Mouse (Mus musculus): ENCODE data around the gene Ppp1r27. TPM values are rescaled to one million over a fixed set of nuclear protein-coding genes. Genes with fewer than 3 reads are reported as not detected.
A peak's percentile ranks its signal among the peaks of the same experiment; 100 is the strongest.

The Ppp1r27 gene
- polyA plus RNA-seq, 1 experiment = not detected

DNA sequence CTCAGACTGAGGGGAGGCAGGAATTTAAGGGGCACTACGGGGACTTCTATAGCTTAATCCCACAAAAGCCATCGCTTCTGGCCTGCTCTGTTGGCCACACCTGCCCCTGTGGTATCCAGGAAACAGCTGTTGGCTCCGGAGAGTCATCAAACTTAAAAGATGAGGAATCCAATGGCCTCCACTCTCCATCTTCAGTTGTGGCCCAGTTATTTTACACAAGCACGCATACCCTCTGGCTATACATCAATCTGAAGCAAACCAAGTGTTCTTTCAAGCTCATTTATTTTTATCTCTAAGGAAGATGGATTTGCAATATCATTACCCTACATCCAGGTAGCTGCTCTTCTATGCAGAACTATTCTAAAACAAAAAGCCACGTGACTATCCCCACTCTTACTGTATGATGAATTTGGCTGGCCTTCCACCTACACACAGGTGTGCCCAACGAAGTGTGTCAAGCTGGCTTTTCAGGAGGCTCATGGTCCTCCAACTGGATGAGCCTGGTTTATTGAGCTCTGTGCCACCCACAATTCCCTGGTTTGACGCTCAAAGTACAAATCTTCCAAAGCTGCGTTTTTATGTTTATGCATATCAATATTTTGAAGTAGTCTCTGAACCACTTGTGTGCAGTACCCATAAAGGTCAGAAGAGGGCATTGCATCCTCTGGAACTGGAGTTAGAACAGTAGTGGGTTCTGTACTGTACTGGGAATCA, 31.5 kb upstream of the Ppp1r27 start:
- Histone ChIP-seq H3K4me1 (ENCODE audit: control insufficient read depth, insufficient read depth, low read length) (peaks cover 20% of the 10 kb centered on the region), H3K4me3 (ENCODE audit: insufficient read depth, low read depth, low read length) (peak overlapping the region; percentile 71), H3K27ac (ENCODE audit: insufficient read depth, low read depth, low read length) (peak overlapping the region; percentile 85)
- TF ChIP-seq CTCF (IDR thresholded peaks at IDR 0.05; ENCODE audit: insufficient read depth, low read depth, low read length) (no peak), POLR2A (IDR thresholded peaks at IDR 0.05; ENCODE audit: insufficient read depth, low read depth, low read length) (no peak)
- 67% methylated on average over 8 of the region's 8 CpGs for WGBS

DNA sequence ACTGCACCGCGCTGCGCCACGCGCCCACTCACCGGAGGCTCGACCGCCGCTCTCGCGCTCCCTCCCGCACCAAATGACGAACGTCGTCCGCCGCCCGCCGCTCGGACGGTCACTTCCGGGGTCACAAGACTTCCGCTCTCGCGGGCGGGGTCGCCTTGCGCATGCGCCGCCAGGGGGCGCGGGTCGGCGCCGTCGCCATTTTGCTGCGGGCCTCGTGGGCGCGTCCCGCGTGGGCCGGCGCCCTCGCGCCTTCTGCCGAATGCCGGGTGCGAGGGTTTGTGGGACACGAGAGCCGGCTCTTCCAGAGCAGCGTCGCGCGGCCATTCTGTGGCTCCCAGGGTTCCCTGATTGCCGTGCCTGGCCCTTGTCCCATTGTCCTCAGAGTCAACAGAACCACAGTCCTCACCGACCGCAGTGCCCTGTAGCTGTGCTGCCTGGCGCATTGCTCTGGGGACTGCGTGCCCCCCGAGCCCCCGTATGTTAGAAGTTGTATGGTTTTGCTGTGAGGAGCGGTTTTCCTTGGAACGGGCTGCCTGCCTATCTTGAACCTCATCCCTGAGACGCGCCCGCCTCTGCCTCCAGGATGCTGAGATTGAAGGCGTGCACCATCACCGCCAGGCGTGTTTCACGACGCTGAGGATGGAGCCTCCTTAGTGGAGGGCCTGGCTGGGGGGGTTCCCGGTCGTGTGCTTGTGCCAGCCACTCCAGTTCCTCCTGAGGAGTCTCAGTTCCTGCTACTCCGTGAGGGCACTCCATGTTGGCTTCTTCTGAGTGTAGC, 30.7 kb upstream of the Ppp1r27 start, which contains the start of gene Arhgdia:
TSS of gene Arhgdia (minus strand) at position 135 of the 778 bp plus-strand sequence.
- H3K4me3 ChIP-seq (ENCODE audit: insufficient read depth, low read depth, low read length) = peak within 1 kb of the TSS; percentile 71
- peak; percentile 96 for TF ChIP-seq POLR2A (IDR thresholded peaks at IDR 0.05; ENCODE audit: insufficient read depth, low read depth, low read length)
- 0 out of 2 replicates have a peak, but pooled peaks have one; percentile 12 for TF ChIP-seq CTCF (IDR thresholded peaks at IDR 0.05; ENCODE audit: insufficient read depth, low read depth, low read length)
- 3% methylated on average over 73 of the region's 75 CpGs for WGBS
- H3K27ac ChIP-seq (ENCODE audit: insufficient read depth, low read depth, low read length) = peak within 1 kb of the TSS; percentile 85
- H3K4me1 ChIP-seq (ENCODE audit: control insufficient read depth, insufficient read depth, low read length) = peaks cover 20% of the 10 kb centered on the region

DNA sequence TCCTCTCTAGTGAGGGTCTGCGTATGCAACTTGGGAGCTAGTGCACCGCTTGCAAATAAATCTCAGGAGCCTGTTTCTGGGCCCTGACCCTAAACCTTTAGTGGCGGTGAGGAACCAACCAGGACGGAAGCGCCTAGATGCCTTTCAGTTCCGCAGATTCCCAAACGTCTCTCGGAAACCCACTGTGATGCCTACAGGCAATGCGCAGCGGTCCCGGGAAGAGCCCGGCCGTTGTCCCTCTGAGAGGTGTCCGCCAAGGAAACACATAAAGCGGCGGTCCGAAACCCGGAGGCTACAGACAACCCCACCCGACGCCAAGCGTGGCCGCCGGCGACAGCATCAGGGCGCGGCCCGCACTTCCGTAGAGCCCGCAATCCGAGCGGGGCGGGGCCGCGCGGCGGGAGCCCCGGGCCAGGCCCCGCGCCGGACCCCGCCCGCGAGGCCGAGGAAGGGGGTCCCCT, 30.0 kb upstream of the Ppp1r27 start:
- TF ChIP-seq CTCF (IDR thresholded peaks at IDR 0.05; ENCODE audit: insufficient read depth, low read depth, low read length) (0 out of 2 replicates have a peak, but pooled peaks have one; percentile 8), POLR2A (IDR thresholded peaks at IDR 0.05; ENCODE audit: insufficient read depth, low read depth, low read length) (no peak)
- 6% methylated on average over 39 of the region's 44 CpGs for WGBS
- Histone ChIP-seq H3K27ac (ENCODE audit: insufficient read depth, low read depth, low read length) (no peak overlapping the region), H3K4me1 (ENCODE audit: control insufficient read depth, insufficient read depth, low read length) (peaks cover 20% of the 10 kb centered on the region), H3K4me3 (ENCODE audit: insufficient read depth, low read depth, low read length) (peak overlapping the region; percentile 71)

DNA sequence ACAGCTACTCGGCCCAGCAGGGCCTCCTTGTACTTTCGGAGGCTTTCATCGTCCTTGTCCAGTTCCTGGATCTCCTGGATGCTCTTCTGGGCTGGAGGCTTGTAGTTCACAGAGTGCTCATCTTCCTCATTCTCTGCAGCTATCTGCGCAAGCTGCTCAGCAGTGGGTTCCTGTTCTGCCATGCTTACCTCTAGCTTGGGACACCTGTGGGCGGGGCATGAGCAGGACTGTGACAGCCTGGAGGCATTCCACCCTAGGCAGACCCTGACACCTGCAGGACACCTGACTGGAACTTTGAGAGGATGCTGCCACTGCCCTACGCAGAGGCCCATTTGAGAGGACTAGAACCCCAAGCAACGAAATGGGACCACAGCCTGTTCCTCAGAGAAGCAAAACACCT, 29.3 kb upstream of the Ppp1r27 start:
- H3K27ac ChIP-seq (ENCODE audit: insufficient read depth, low read depth, low read length) = no peak overlapping the region
- peaks cover 20% of the 10 kb centered on the region for H3K4me1 ChIP-seq (ENCODE audit: control insufficient read depth, insufficient read depth, low read length)
- WGBS = 50% methylated on average over 7 of the region's 7 CpGs
- TF ChIP-seq POLR2A (IDR thresholded peaks at IDR 0.05; ENCODE audit: insufficient read depth, low read depth, low read length) (no peak), CTCF (IDR thresholded peaks at IDR 0.05; ENCODE audit: insufficient read depth, low read depth, low read length) (no peak)
- peak overlapping the region; percentile 71 for H3K4me3 ChIP-seq (ENCODE audit: insufficient read depth, low read depth, low read length)

DNA sequence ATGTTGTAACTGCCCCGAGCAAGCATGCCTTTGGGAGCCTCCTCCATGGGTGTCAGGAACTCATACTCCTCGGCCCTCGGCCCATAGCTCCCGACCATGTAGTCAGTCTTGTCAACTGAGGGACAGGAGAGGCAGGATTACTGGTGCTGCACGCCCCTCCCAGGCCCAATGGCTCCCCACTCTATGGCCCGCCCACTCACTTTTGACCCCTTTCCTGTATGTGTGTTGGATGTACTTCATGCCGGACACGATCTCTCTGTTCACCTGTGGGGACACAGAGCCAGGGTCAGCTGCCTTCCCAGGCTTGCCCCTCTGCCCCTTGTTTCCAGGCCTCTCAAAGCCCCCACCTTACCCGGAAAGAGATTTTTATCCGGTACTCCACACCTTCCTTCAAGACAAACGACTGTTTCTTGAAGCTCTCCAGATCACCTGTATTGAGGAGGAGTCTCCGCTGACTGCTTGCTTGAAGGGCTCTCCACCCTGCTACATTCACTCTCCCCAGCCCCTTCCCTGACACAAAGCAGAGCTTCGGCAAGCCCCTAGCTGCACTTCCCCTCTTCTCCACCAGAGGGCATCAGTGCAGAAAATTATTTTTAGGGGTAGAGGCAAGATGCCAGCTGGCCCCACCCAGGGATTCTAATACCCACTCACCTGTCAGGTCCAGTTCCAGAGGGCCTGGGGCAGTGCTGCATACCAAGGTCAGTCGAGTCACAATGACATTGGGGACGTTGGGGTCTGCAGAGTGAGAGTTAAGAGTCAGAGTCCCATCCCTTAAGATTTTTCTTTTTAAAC, 28.6 kb upstream of the Ppp1r27 start:
- TF ChIP-seq CTCF (IDR thresholded peaks at IDR 0.05; ENCODE audit: insufficient read depth, low read depth, low read length) (peak; percentile 86; the same call in 1 of the 2 replicates), POLR2A (IDR thresholded peaks at IDR 0.05; ENCODE audit: insufficient read depth, low read depth, low read length) (no peak)
- WGBS = 63% methylated on average over 15 of the region's 15 CpGs
- H3K27ac ChIP-seq (ENCODE audit: insufficient read depth, low read depth, low read length) = no peak overlapping the region
- H3K4me3 ChIP-seq (ENCODE audit: insufficient read depth, low read depth, low read length) = peak overlapping the region; percentile 71
- peaks cover 20% of the 10 kb centered on the region for H3K4me1 ChIP-seq (ENCODE audit: control insufficient read depth, insufficient read depth, low read length)

DNA sequence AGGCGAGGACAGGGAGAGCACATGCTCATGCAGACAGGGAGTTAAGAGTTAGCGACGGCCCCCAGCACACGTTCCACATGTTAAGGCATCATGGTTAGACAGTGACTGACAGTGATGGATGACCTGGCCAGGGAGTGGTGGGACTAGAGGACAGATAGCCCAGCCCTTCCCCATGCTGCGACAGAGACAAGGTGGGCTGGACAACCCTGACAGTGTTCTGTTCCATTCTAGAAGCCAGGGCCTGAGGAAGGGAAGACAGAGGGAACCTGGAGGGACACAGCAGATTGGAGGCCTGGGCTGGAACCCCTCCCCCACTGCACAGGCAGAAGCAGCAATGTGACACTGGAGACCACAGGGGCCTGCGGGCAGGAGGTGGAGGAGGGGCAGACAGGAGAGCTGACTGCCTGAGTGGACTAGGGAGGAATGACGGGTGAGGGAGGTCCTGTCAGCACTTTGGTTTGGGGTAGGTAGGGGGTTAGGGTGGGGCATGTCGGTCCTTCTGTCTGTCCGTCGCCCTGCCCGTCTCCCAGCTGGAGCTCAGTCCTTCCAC, 27.8 kb upstream of the Ppp1r27 start:
- WGBS = 88% methylated on average over 11 of the region's 11 CpGs
- TF ChIP-seq POLR2A (IDR thresholded peaks at IDR 0.05; ENCODE audit: insufficient read depth, low read depth, low read length) (no peak), CTCF (IDR thresholded peaks at IDR 0.05; ENCODE audit: insufficient read depth, low read depth, low read length) (no peak)
- H3K4me3 ChIP-seq (ENCODE audit: insufficient read depth, low read depth, low read length) = no peak overlapping the region

DNA sequence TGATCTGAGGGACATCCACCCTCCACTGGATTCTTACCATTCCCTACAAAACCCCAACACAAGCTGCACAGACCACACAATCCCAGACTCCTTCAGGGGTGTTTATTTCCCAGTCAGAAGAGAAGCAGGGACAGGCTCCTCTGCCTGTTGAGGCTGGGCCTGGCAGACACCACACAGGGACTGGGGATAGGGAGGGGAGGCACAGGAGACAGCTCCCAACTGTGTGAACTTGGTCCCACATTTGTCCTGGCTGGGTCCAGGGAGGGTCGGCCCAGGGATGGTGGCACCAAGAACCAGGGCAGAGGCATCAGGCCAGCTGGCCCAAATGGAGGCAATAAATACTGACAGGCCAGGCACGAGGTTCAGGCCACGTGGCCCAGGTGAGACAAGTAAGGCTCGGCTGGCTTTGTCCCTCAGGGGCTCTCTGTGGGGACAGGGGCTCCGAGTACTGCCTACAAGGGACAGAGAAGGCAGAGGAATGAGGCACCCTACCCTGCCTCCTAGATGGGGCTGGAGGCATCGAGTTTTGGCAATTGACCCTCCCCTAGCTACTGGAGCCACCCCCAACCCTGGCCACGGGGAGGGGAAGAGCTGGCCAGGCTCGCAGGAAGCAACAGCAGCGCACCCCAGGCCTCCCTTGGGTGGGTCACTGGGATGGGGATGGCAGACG, 27.2 kb upstream of the Ppp1r27 start:
- Histone ChIP-seq H3K4me3 (ENCODE audit: insufficient read depth, low read depth, low read length) (no peak overlapping the region), H3K4me1 (ENCODE audit: control insufficient read depth, insufficient read depth, low read length) (peaks cover 20% of the 10 kb centered on the region), H3K27ac (ENCODE audit: insufficient read depth, low read depth, low read length) (no peak overlapping the region)
- WGBS = 75% methylated on average over 10 of the region's 10 CpGs
- TF ChIP-seq POLR2A (IDR thresholded peaks at IDR 0.05; ENCODE audit: insufficient read depth, low read depth, low read length) (no peak), CTCF (IDR thresholded peaks at IDR 0.05; ENCODE audit: insufficient read depth, low read depth, low read length) (no peak)

More for the DNA sequence above, 27.8 kb upstream of the Ppp1r27 start:
- no peak overlapping the region for H3K27ac ChIP-seq (ENCODE audit: insufficient read depth, low read depth, low read length)
- peaks cover 20% of the 10 kb centered on the region for H3K4me1 ChIP-seq (ENCODE audit: control insufficient read depth, insufficient read depth, low read length)

All from olfactory bulb, adult 2 months (tissue).